22 mouse cellular contexts compared by ENCODE assay signal in the genomic region with DNA sequence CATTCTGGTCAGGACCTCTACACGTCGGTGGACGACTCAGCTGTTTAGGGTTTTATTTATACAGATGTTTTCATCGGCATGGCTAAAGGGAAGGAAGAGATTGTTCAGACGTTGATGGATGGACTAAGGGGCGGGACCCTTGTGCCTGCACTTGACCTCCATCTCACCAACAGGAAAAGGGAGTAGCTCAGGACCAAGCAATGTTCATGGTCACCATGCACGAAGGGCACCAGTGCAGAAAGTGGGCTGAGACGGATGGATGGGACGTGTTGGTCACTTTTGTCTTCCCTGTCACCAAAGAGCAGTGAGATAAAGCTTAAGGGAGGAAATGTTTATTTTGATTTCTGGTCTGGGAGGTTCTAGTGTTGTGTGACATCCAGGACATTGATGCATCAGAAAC.
DNase-seq lines count a peak whose midpoint lies in the region; ATAC-seq and TF ChIP-seq lines count a peak whose summit lies in the region.
"Had no signal": no experiment of that assay in that cellular context is flagged by ENCODE, and none has a peak within 500 bp of the region (broad histone marks: within the 10 kb centered on the region; RNA-seq: fewer than 3 reads in every experiment).

No protein-coding gene starts in this region.

- H3K4me3 ChIP-seq in kidney, postnatal 0 days (replicated peaks; ENCODE audit: low read depth, low read length) = no peak overlapping the region
- H3K4me3 ChIP-seq: forebrain, embryonic 13.5 days; heart, embryonic 10.5 days; hindbrain, embryonic 15.5 days; kidney, embryonic 15.5 days; midbrain, embryonic 10.5 days; myocyte; neural tube, embryonic 13.5 days; stomach, embryonic 15.5 days had no signal

- H3K36me3 ChIP-seq in kidney, postnatal 0 days (ENCODE audit: insufficient read depth, low read length) = no peaks in the 10 kb centered on the region
- H3K36me3 ChIP-seq: heart, embryonic 10.5 days; hindbrain, embryonic 15.5 days; kidney, embryonic 15.5 days; midbrain, embryonic 10.5 days; neural tube, embryonic 13.5 days; stomach, embryonic 15.5 days had no signal

- no peaks in the 10 kb centered on the region for H3K4me1 ChIP-seq in kidney, postnatal 0 days (replicated peaks; ENCODE audit: insufficient read depth, low read length)
- H3K4me1 ChIP-seq: forebrain, embryonic 13.5 days; heart, embryonic 10.5 days; hindbrain, embryonic 15.5 days; midbrain, embryonic 10.5 days; neural tube, embryonic 13.5 days; stomach, embryonic 15.5 days had no signal

- H3K27me3 ChIP-seq in kidney, postnatal 0 days (ENCODE audit: insufficient read depth, low read length) = no peaks in the 10 kb centered on the region
- H3K27me3 ChIP-seq: forebrain, embryonic 13.5 days; hindbrain, embryonic 15.5 days; kidney, embryonic 15.5 days; neural tube, embryonic 13.5 days; stomach, embryonic 15.5 days had no signal

- no peak overlapping the region for H3K27ac ChIP-seq in kidney, postnatal 0 days
- H3K27ac ChIP-seq: forebrain, embryonic 13.5 days; heart, embryonic 10.5 days; hindbrain, embryonic 15.5 days; kidney, embryonic 15.5 days; liver, embryonic 14.5 days; midbrain, embryonic 10.5 days; neural tube, embryonic 13.5 days; stomach, embryonic 15.5 days had no signal

- whole genome bisulfite sequencing in kidney, postnatal 0 days = 33% methylated on average over 9 of the region's 9 CpGs

- DNase-seq in adrenal gland, adult 2 months = peak; percentile 14
- DNase-seq in adrenal gland, postnatal 4 days (ENCODE audit: low spot score in 2 of 2) = no peak
- DNase-seq in kidney, postnatal 0 days (ENCODE audit: low spot score) = peak; percentile 8
- DNase-seq in kidney, postnatal 10 days = no peak
- peak; percentile 40 to 63 for DNase-seq in lung, adult 18-20 months
- peak; percentile 70 for DNase-seq in lung, postnatal 36 days
- DNase-seq in right cerebral cortex, adult 18-20 months = no peak
- no peak for DNase-seq in spleen, postnatal 36 days (ENCODE audit: low spot score in 2 of 2)
- DNase-seq: cerebellum, postnatal 25 days; layer of hippocampus, postnatal 36 days; right cerebral cortex, postnatal 4 days; thymus, postnatal 4 days had no signal

- no peak overlapping the region for H3K9ac ChIP-seq in kidney, postnatal 0 days (ENCODE audit: low read depth, low read length)
- H3K9ac ChIP-seq: forebrain, embryonic 13.5 days; hindbrain, embryonic 15.5 days; kidney, embryonic 15.5 days; liver, embryonic 14.5 days; neural tube, embryonic 13.5 days; stomach, embryonic 15.5 days had no signal

- H3K4me2 ChIP-seq in kidney, postnatal 0 days (ENCODE audit: low read length) = no peak overlapping the region
- H3K4me2 ChIP-seq: forebrain, embryonic 13.5 days; hindbrain, embryonic 15.5 days; kidney, embryonic 15.5 days; neural tube, embryonic 13.5 days; stomach, embryonic 15.5 days had no signal

- no peaks in the 10 kb centered on the region for H3K9me3 ChIP-seq in kidney, postnatal 0 days (replicated peaks; ENCODE audit: low read length)
- H3K9me3 ChIP-seq: forebrain, embryonic 13.5 days; heart, embryonic 10.5 days; hindbrain, embryonic 15.5 days; kidney, embryonic 15.5 days; midbrain, embryonic 10.5 days; neural tube, embryonic 13.5 days; stomach, embryonic 15.5 days had no signal

- no peak for TF ChIP-seq CTCF in kidney, postnatal 0 days (IDR thresholded peaks at IDR 0.05; ENCODE audit: low read depth)

- no peak for ATAC-seq in kidney, postnatal 0 days (replicated peaks; ENCODE audit: low FRiP score, low read depth)
- ATAC-seq: forebrain, embryonic 13.5 days; midbrain, embryonic 16.5 days had no signal

Comparison
In these comparisons a context has a peak if more than half of its experiments do, and no peak if none do; other contexts are left out.
1. DNase-seq: peak in adrenal gland, adult 2 months (single experiment), kidney, postnatal 0 days (single experiment), lung, adult 18-20 months (2 of 2) and lung, postnatal 36 days (single experiment); none in adrenal gland, postnatal 4 days (0 of 2), kidney, postnatal 10 days (single experiment), right cerebral cortex, adult 18-20 months (single experiment) and spleen, postnatal 36 days (0 of 2).